In the genomic region with DNA sequence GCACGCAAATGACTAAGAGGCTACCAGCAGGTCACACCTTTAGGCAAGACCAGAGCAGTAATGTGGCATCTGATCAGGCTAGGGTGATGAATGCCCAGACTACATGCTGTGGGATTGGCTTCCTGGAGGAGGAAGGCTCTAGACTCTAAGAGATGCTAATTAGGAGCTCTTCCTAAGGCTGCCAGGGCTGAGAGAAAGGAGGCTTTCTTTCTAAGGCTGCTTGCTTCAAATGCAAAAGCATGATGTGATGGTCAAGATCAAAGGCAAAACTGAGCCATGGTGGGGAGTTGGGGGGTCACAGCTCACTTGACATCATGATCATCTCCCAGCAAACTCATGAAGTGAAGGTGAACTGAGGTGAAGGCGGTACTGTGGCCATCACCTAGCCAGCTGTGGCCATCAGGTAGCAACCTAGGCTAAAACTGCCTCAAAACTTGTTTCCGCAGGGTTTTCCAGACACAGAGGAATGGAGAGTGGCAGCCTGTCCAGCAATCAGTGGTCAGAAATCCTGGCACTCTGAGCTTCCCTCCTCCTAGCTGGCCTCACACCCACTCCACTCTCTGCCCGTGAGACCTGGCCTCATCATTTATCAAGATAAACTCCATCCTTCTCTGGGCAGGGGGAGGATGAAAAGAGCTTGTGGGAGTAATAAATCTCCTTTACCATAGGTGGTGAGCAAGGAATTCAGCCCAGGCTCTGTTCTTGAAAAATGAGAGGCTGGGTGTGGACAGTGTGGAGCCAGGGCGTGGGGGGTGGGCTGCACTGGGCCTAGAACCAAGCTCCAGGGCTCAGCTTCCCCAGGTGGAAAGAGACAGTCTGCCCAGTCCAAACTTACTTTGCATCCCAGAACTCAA, we compare ENCODE assay signal across 20 mouse cellular contexts.
A peak's percentile ranks its signal among the peaks of the same experiment; 100 is the strongest.
DNase-seq lines count a peak whose midpoint lies in the region; ATAC-seq lines count a peak whose summit lies in the region.
"Had no signal": no experiment of that assay in that cellular context is flagged by ENCODE, and none has a peak within 500 bp of the region (broad histone marks: within the 10 kb centered on the region; RNA-seq: fewer than 3 reads in every experiment).

No protein-coding gene starts in this region.

- H3K36me3 ChIP-seq in heart, embryonic 10.5 days, result no peaks in the 10 kb centered on the region
- H3K36me3 ChIP-seq in intestine, embryonic 15.5 days, result no peaks in the 10 kb centered on the region
- no peaks in the 10 kb centered on the region for H3K36me3 ChIP-seq in intestine, embryonic 16.5 days (ENCODE audit: control insufficient read depth, insufficient read depth, low read length)
- no peaks in the 10 kb centered on the region for H3K36me3 ChIP-seq in lung, embryonic 15.5 days
- no peaks in the 10 kb centered on the region for H3K36me3 ChIP-seq in stomach, embryonic 14.5 days (ENCODE audit: control insufficient read depth, insufficient read depth, low read length)
- H3K36me3 ChIP-seq: forebrain, embryonic 12.5 days; midbrain, embryonic 12.5 days had no signal

- peaks cover 45% of the 10 kb centered on the region for H3K27me3 ChIP-seq in heart, embryonic 10.5 days (ENCODE audit: insufficient read depth, poor library complexity, severe bottlenecking)
- H3K27me3 ChIP-seq in intestine, embryonic 15.5 days (replicated peaks), result no peaks in the 10 kb centered on the region
- H3K27me3 ChIP-seq in intestine, embryonic 16.5 days (replicated peaks; ENCODE audit: control insufficient read depth, insufficient read depth, low read length), result no peaks in the 10 kb centered on the region
- no peaks in the 10 kb centered on the region for H3K27me3 ChIP-seq in lung, embryonic 15.5 days
- H3K27me3 ChIP-seq in stomach, embryonic 14.5 days (ENCODE audit: control insufficient read depth, insufficient read depth, low read length), result no peaks in the 10 kb centered on the region
- H3K27me3 ChIP-seq: forebrain, embryonic 12.5 days; midbrain, embryonic 12.5 days had no signal

- H3K27ac ChIP-seq in heart, embryonic 10.5 days, result no peak overlapping the region
- H3K27ac ChIP-seq in intestine, embryonic 15.5 days, result no peak overlapping the region
- no peak overlapping the region for H3K27ac ChIP-seq in intestine, embryonic 16.5 days (ENCODE audit: low read length)
- H3K27ac ChIP-seq in lung, embryonic 15.5 days, result no peak overlapping the region
- no peak overlapping the region for H3K27ac ChIP-seq in stomach, embryonic 14.5 days (ENCODE audit: low read length)
- H3K27ac ChIP-seq: forebrain, embryonic 12.5 days; left cerebral cortex, adult 2 months; macrophage; midbrain, embryonic 12.5 days had no signal

- H3K4me2 ChIP-seq in intestine, embryonic 15.5 days (replicated peaks), result no peak overlapping the region
- H3K4me2 ChIP-seq in intestine, embryonic 16.5 days (ENCODE audit: low read depth, low read length), result no peak overlapping the region
- no peak overlapping the region for H3K4me2 ChIP-seq in lung, embryonic 15.5 days
- H3K4me2 ChIP-seq in stomach, embryonic 14.5 days (replicated peaks; ENCODE audit: low read depth, low read length), result no peak overlapping the region
- H3K4me2 ChIP-seq: forebrain, embryonic 12.5 days; liver, embryonic 11.5 days; midbrain, embryonic 12.5 days had no signal

- H3K9ac ChIP-seq in intestine, embryonic 15.5 days, result no peak overlapping the region
- H3K9ac ChIP-seq in intestine, embryonic 16.5 days (ENCODE audit: low read depth, low read length), result no peak overlapping the region
- no peak overlapping the region for H3K9ac ChIP-seq in lung, embryonic 15.5 days
- no peak overlapping the region for H3K9ac ChIP-seq in stomach, embryonic 14.5 days (replicated peaks; ENCODE audit: low read depth, low read length)
- H3K9ac ChIP-seq: forebrain, embryonic 12.5 days; midbrain, embryonic 12.5 days had no signal

- H3K4me3 ChIP-seq in heart, embryonic 10.5 days, result no peak overlapping the region
- no peak overlapping the region for H3K4me3 ChIP-seq in intestine, embryonic 15.5 days (replicated peaks)
- H3K4me3 ChIP-seq in intestine, embryonic 16.5 days (ENCODE audit: low read length), result no peak overlapping the region
- H3K4me3 ChIP-seq in lung, embryonic 15.5 days, result no peak overlapping the region
- no peak overlapping the region for H3K4me3 ChIP-seq in stomach, embryonic 14.5 days (ENCODE audit: low read depth, low read length)
- H3K4me3 ChIP-seq: forebrain, embryonic 12.5 days; left cerebral cortex, adult 2 months; midbrain, embryonic 12.5 days had no signal

- WGBS in heart, embryonic 10.5 days, result 62% methylated on average over 5 of the region's 5 CpGs
- 62% methylated on average over 5 of the region's 5 CpGs for WGBS in intestine, embryonic 15.5 days
- WGBS in intestine, embryonic 16.5 days, result 61% methylated on average over 5 of the region's 5 CpGs
- 61% methylated on average over 5 of the region's 5 CpGs for WGBS in lung, embryonic 15.5 days
- 48% methylated on average over 5 of the region's 5 CpGs for WGBS in stomach, embryonic 14.5 days

- peak; percentile 71 for DNase-seq in heart, embryonic 10.5 days (ENCODE audit: low spot score)
- no peak for DNase-seq in heart, adult 18-20 months
- DNase-seq in lung, postnatal 4 days, result no peak
- no peak for DNase-seq in adrenal gland, adult 8-10 months
- DNase-seq: cerebellum, adult 18-20 months; cerebellum, postnatal 25 days; heart, postnatal 10 days; kidney, postnatal 36 days; left cerebral cortex, postnatal 4 days; lung, adult 18-20 months; thymus, postnatal 14 days had no signal

- peak; percentile 69; the same call in 1 of the 2 replicates for ATAC-seq in intestine, embryonic 15.5 days
- no peak; the same call in 1 of the 2 replicates for ATAC-seq in intestine, embryonic 16.5 days
- peak; percentile 49; the same call in 1 of the 2 replicates for ATAC-seq in lung, embryonic 15.5 days (ENCODE audit: borderline replicate concordance, extremely low read depth, low FRiP score, low TSS enrichment)
- peak; percentile 23; the same call in 1 of the 2 replicates for ATAC-seq in stomach, embryonic 14.5 days (ENCODE audit: insufficient number of reproducible peaks, insufficient read depth, low FRiP score, low read depth)

- peaks cover 5% of the 10 kb centered on the region; the same call in 1 of the 2 replicates for H3K4me1 ChIP-seq in heart, embryonic 10.5 days
- 0 out of 2 replicates have a peak, but pooled peaks cover 2% of the 10 kb centered on the region for H3K4me1 ChIP-seq in intestine, embryonic 15.5 days (replicated peaks)
- no peaks in the 10 kb centered on the region for H3K4me1 ChIP-seq in intestine, embryonic 16.5 days (ENCODE audit: control insufficient read depth, insufficient read depth, low read length)
- H3K4me1 ChIP-seq in lung, embryonic 15.5 days, result no peaks in the 10 kb centered on the region
- no peaks in the 10 kb centered on the region for H3K4me1 ChIP-seq in stomach, embryonic 14.5 days (ENCODE audit: control insufficient read depth, insufficient read depth, low read length)
- H3K4me1 ChIP-seq: forebrain, embryonic 12.5 days; midbrain, embryonic 12.5 days had no signal

- no peaks in the 10 kb centered on the region for H3K9me3 ChIP-seq in heart, embryonic 10.5 days
- no peaks in the 10 kb centered on the region for H3K9me3 ChIP-seq in intestine, embryonic 15.5 days
- H3K9me3 ChIP-seq in intestine, embryonic 16.5 days (ENCODE audit: control insufficient read depth, low read length), result no peaks in the 10 kb centered on the region
- H3K9me3 ChIP-seq in lung, embryonic 15.5 days, result no peaks in the 10 kb centered on the region
- no peaks in the 10 kb centered on the region for H3K9me3 ChIP-seq in stomach, embryonic 14.5 days (ENCODE audit: control insufficient read depth, low read depth, low read length)
- H3K9me3 ChIP-seq: forebrain, embryonic 12.5 days; midbrain, embryonic 12.5 days had no signal
